Mouse (Mus musculus) intestine, embryonic 16.5 days (tissue): Measurements from ENCODE around the gene Glo1. TPM values are rescaled to one million over a fixed set of nuclear protein-coding genes. Genes with fewer than 3 reads are reported as not detected.

Source experiments
- ATAC-seq: fragments of 200-750 bp; cut with Nextera tagmentation; 2 replicates; pipeline ENCODE4 v1.8.0; 2017; ENCODE audit warnings: moderate TSS enrichment, moderate library complexity
- H3K27ac ChIP-seq: fragments of 300-500 bp; sonication (generic); 2 replicates; pipeline ENCODE4 v1.5.1; 2014; ENCODE audit warnings: mild to moderate bottlenecking, low read length
- H3K27me3 ChIP-seq: fragments of 300-500 bp; sonication (generic); replicated peaks from 2 replicates; pipeline ENCODE4 v1.6.1; 2014; ENCODE audit warnings: low read length, control low read depth, mixed read lengths; ENCODE audit not compliant: control insufficient read depth, insufficient read depth
- H3K36me3 ChIP-seq: fragments of 300-500 bp; sonication (generic); 2 replicates; pipeline ENCODE4 v1.6.1; 2014; ENCODE audit warnings: low read length, control low read depth; ENCODE audit not compliant: control insufficient read depth, insufficient read depth
- H3K4me1 ChIP-seq: fragments of 300-500 bp; sonication (generic); 2 replicates; pipeline ENCODE4 v1.6.1; 2014; ENCODE audit warnings: low read length, control low read depth, mixed read lengths; ENCODE audit not compliant: control insufficient read depth, insufficient read depth
- H3K4me2 ChIP-seq: fragments of 300-500 bp; sonication (generic); 2 replicates; pipeline ENCODE4 v1.6.1; 2014; ENCODE audit warnings: low read depth, low read length, control low read depth
- H3K4me3 ChIP-seq: fragments of 300-500 bp; sonication (generic); 2 replicates; pipeline ENCODE4 v1.5.1; 2014; ENCODE audit warnings: mild to moderate bottlenecking, low read length
- H3K9ac ChIP-seq: fragments of 300-500 bp; sonication (generic); 2 replicates; pipeline ENCODE4 v1.6.1; 2014; ENCODE audit warnings: low read depth, low read length
- H3K9me3 ChIP-seq: fragments of 300-500 bp; sonication (generic); 2 replicates; pipeline ENCODE4 v1.6.1; 2016; ENCODE audit warnings: low read length, control low read depth; ENCODE audit not compliant: control insufficient read depth
- WGBS: fragments of 180-500 bp; shearing (Covaris S2); extraction: QIAGEN DNeasy Blood & Tissue Kit; methylation state at CpG from one replicate; pipeline ENCODE4 v1.1.7; 2014; 5-methylcytosine and 5-hydroxymethylcytosine counted together
- polyA plus RNA-seq: library from polyadenylated mRNA; unstranded; fragments of >200 nt; fragmentation: Nextera tagmentation; extraction: Ambion mirVana; gene quantifications from 2 replicates; pipeline ENCODE4 v1.2.1, GENCODE M21; 2015

Glo1 gene
- polyA plus RNA-seq, 1 experiment from 2014 or later: 240 TPM

DNA sequence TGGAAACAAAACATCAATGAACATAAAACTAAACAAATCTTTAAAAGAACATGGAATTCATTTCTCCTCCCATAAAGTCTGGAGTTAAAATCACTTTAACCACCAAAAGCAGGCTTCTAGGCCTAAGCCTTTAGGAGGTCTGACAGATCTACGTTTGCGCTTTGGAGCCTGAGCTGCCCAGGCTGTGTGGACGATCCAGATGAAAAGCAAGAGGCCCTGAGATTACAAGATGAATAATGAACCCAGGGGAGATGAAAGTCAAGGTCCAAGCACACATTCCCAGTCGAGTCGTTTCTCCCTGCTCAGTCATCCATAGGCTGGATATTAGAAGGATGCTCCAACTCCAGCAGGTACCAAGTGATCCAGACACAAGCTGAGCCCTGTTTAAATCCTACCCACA, 90.0 kb downstream of the Glo1 start:
- Histone ChIP-seq H3K9ac (no peak overlapping the region), H3K27me3 (no peaks in the 10 kb centered on the region), H3K9me3 (no peaks in the 10 kb centered on the region), H3K36me3 (no peaks in the 10 kb centered on the region), H3K4me2 (no peak overlapping the region), H3K4me3 (no peak overlapping the region), H3K4me1 (peaks cover 7% of the 10 kb centered on the region; the same call in 1 of the 2 replicates), H3K27ac (no peak overlapping the region)
- no peak for ATAC-seq
- WGBS: 65% methylated on average over 5 of the region's 5 CpGs

Other genes starting within 250 kb of the Glo1 start
- 50.8 and 51.6 TPM in 2 replicates for gene Btbd9, start 50.4 kb downstream of the Glo1 start, polyA plus RNA-seq
- 0.79 and 0.82 TPM in 2 replicates for gene Dnah8, start 2.5 kb downstream of the Glo1 start, polyA plus RNA-seq